Mouse (Mus musculus) stomach, embryonic 16.5 days (tissue): ENCODE measurements around the gene Pdhb. TPM values are rescaled to one million over a fixed set of nuclear protein-coding genes. Genes with fewer than 3 reads are reported as not detected.

Experiments used
- ATAC-seq: fragments of 200-750 bp; cut with Nextera tagmentation; 2 replicates; pipeline ENCODE4 v1.8.0; 2017; ENCODE audit warnings: moderate number of reproducible peaks, moderate TSS enrichment; ENCODE audit not compliant: insufficient read depth, low FRiP score
- H3K27ac ChIP-seq: fragments of 300-500 bp; sonication (generic); 2 replicates; pipeline ENCODE4 v1.5.1; 2014; ENCODE audit warnings: low read length
- H3K27me3 ChIP-seq: fragments of 300-500 bp; sonication (generic); 2 replicates; pipeline ENCODE4 v1.6.1; 2014; ENCODE audit warnings: low read length, control low read depth, mixed read lengths; ENCODE audit not compliant: control insufficient read depth, insufficient read depth
- H3K36me3 ChIP-seq: fragments of 300-500 bp; sonication (generic); 2 replicates; pipeline ENCODE4 v1.6.1; 2014; ENCODE audit warnings: low read length; ENCODE audit not compliant: control insufficient read depth, insufficient read depth
- H3K4me1 ChIP-seq: fragments of 300-500 bp; sonication (generic); 2 replicates; pipeline ENCODE4 v1.6.1; 2014; ENCODE audit warnings: low read length, control low read depth, mixed read lengths; ENCODE audit not compliant: control insufficient read depth, insufficient read depth
- H3K4me2 ChIP-seq: fragments of 300-500 bp; sonication (generic); 2 replicates; pipeline ENCODE4 v1.6.1; 2014; ENCODE audit warnings: low read depth, low read length, mixed read lengths
- H3K4me3 ChIP-seq: fragments of 300-500 bp; sonication (generic); replicated peaks from 2 replicates; pipeline ENCODE4 v1.5.1; 2014; ENCODE audit warnings: mild to moderate bottlenecking, low read length
- H3K9ac ChIP-seq: fragments of 300-500 bp; sonication (generic); 2 replicates; pipeline ENCODE4 v1.6.1; 2014; ENCODE audit warnings: low read length
- H3K9me3 ChIP-seq: fragments of 300-500 bp; sonication (generic); replicated peaks from 2 replicates; pipeline ENCODE4 v1.6.1; 2016; ENCODE audit warnings: low read length, control low read depth; ENCODE audit not compliant: control insufficient read depth
- WGBS: fragments of 180-500 bp; shearing (Covaris S2); extraction: QIAGEN DNeasy Blood & Tissue Kit; methylation state at CpG from one replicate; pipeline ENCODE4 v1.1.7; 2014; 5-methylcytosine and 5-hydroxymethylcytosine counted together
- polyA plus RNA-seq: library from polyadenylated mRNA; unstranded; fragments of >200 nt; fragmentation: Nextera tagmentation; extraction: Ambion mirVana; gene quantifications from 2 replicates; pipeline ENCODE4 v1.2.1, GENCODE M21; 2015

Pdhb gene
- polyA plus RNA-seq, 1 experiment from 2014 or later = 191 TPM

DNA sequence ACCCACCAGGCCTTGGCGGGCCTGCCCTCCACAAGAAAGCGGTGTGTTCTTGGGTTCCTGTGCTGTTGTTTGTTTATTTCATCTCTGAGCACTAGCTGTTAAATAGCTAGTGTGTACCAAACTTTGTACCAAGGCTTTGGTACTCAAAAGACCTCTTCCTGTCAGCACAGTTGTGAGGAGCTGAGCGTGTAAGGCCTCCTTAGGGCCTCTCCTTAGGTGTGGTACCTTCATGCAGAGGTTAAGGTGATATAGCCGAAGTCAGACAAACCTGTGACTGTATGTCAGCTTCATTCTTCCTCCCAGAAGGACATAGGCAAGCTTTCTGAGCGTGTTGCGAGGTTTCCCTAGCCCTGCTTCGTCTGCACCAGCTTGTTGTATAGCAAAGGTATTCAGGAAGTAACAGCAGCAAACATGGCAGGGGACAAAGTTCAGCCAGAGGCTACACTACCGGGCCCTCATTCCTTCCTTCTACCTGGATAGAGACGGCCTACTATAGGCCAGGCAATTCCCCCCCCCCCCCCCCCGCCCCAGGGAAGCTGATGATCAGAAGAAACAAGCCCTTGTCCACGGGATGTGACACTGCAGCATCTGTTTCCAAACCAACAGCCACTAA, 26.1 kb downstream of the Pdhb start:
- Histone ChIP-seq H3K27ac (peak overlapping the region; percentile 10; the same call in 1 of the 2 replicates), H3K9me3 (no peaks in the 10 kb centered on the region), H3K4me1 (no peaks in the 10 kb centered on the region), H3K36me3 (peaks cover 4% of the 10 kb centered on the region; the same call in 1 of the 2 replicates), H3K4me3 (no peak overlapping the region), H3K9ac (no peak overlapping the region), H3K4me2 (no peak overlapping the region), H3K27me3 (no peaks in the 10 kb centered on the region)
- peak; percentile 80; the same call in 1 of the 2 replicates for ATAC-seq
- WGBS = 77% methylated on average over 10 of the region's 11 CpGs

- Histone ChIP-seq H3K9ac (no peak overlapping the region), H3K4me1 (no peaks in the 10 kb centered on the region), H3K36me3 (peaks cover 4% of the 10 kb centered on the region; the same call in 1 of the 2 replicates), H3K27me3 (no peaks in the 10 kb centered on the region), H3K9me3 (no peaks in the 10 kb centered on the region), H3K4me2 (no peak overlapping the region), H3K27ac (0 out of 2 replicates have a peak overlapping the region, but pooled peaks have one; percentile 10), H3K4me3 (no peak overlapping the region)
- WGBS = 86% methylated on average over 13 of the region's 13 CpGs
- ATAC-seq = no peak
These were observed 26.9 kb downstream of the Pdhb start for GRCm38 (mm10) chr14:8145594-8146558.

- 84% methylated on average over 2 of the region's 2 CpGs for WGBS
- no peak overlapping the region for H3K4me3 ChIP-seq
- no peak overlapping the region for H3K27ac ChIP-seq
- no peaks in the 10 kb centered on the region; the same call in 1 of the 2 replicates for H3K36me3 ChIP-seq
- no peak overlapping the region for H3K4me2 ChIP-seq
- no peak overlapping the region for H3K9ac ChIP-seq
- H3K27me3 ChIP-seq = no peaks in the 10 kb centered on the region
- H3K4me1 ChIP-seq = no peaks in the 10 kb centered on the region
- no peak for ATAC-seq
- H3K9me3 ChIP-seq = no peaks in the 10 kb centered on the region
These were observed 31.7 kb downstream of the Pdhb start for GRCm38 (mm10) chr14:8141131-8141530.

- Histone ChIP-seq H3K27me3 (no peaks in the 10 kb centered on the region), H3K4me2 (no peak overlapping the region), H3K9me3 (no peaks in the 10 kb centered on the region), H3K4me1 (no peaks in the 10 kb centered on the region), H3K36me3 (no peaks in the 10 kb centered on the region; the same call in 1 of the 2 replicates), H3K27ac (no peak overlapping the region), H3K9ac (no peak overlapping the region), H3K4me3 (no peak overlapping the region)
- 80% methylated on average over 23 of the region's 23 CpGs for WGBS
- ATAC-seq = no peak
These were observed 32.8 kb downstream of the Pdhb start for GRCm38 (mm10) chr14:8139724-8140710.

- Histone ChIP-seq H3K9ac (no peak overlapping the region), H3K4me3 (no peak overlapping the region), H3K9me3 (no peaks in the 10 kb centered on the region), H3K27ac (no peak overlapping the region), H3K27me3 (no peaks in the 10 kb centered on the region), H3K4me1 (no peaks in the 10 kb centered on the region), H3K4me2 (no peak overlapping the region), H3K36me3 (no peaks in the 10 kb centered on the region; the same call in 1 of the 2 replicates)
- WGBS = 59% methylated on average over 3 of the region's 3 CpGs
- ATAC-seq = peak; percentile 40; the same call in 1 of the 2 replicates
These were observed 37.7 kb downstream of the Pdhb start for GRCm38 (mm10) chr14:8135130-8135529.

GRCm38 (mm10) chr14:8134234-8134633, 38.6 kb downstream of the Pdhb start:
- Histone ChIP-seq H3K36me3 (no peaks in the 10 kb centered on the region; the same call in 1 of the 2 replicates), H3K27ac (no peak overlapping the region), H3K4me3 (no peak overlapping the region), H3K4me1 (no peaks in the 10 kb centered on the region), H3K4me2 (no peak overlapping the region), H3K27me3 (no peaks in the 10 kb centered on the region), H3K9ac (no peak overlapping the region), H3K9me3 (no peaks in the 10 kb centered on the region)
- 73% methylated on average over 2 of the region's 2 CpGs for WGBS
- no peak for ATAC-seq

DNA sequence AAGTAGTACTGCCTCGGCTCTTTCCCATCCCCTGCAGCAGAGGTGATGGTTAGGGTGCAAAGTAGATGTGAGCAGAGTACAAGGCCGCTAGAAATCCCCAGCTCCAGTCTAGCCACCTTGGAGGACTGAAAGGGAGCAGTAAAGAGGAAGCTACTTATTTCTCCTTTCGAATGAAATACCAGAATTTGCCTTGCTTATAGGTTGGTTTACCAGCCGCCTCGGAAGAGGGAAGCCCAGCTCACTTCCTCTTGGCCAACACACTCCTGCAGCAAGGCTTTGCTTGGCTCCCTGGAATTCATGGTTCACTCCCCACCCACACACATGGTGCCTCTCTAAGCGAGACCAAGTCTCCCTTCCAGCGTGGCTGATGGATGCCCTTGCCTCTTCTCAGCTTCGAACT, 40.0 kb downstream of the Pdhb start:
- 80% methylated on average over 8 of the region's 8 CpGs for WGBS
- no peak for ATAC-seq

GRCm38 (mm10) chr14:8127971-8128370, 44.9 kb downstream of the Pdhb start:
- Histone ChIP-seq H3K27me3 (no peaks in the 10 kb centered on the region), H3K9ac (no peak overlapping the region), H3K4me2 (no peak overlapping the region), H3K27ac (no peak overlapping the region), H3K4me1 (no peaks in the 10 kb centered on the region), H3K36me3 (peaks cover 5% of the 10 kb centered on the region; the same call in 1 of the 2 replicates), H3K9me3 (no peaks in the 10 kb centered on the region), H3K4me3 (no peak overlapping the region)
- no peak for ATAC-seq
- WGBS = 64% methylated on average over 5 of the region's 5 CpGs

More for the DNA sequence above, 40.0 kb downstream of the Pdhb start:
- H3K4me2 ChIP-seq = no peak overlapping the region
- H3K27ac ChIP-seq = no peak overlapping the region
- H3K4me1 ChIP-seq = no peaks in the 10 kb centered on the region
- H3K4me3 ChIP-seq = no peak overlapping the region
- no peaks in the 10 kb centered on the region for H3K9me3 ChIP-seq
- H3K27me3 ChIP-seq = no peaks in the 10 kb centered on the region
- no peak overlapping the region for H3K9ac ChIP-seq
- H3K36me3 ChIP-seq = no peaks in the 10 kb centered on the region; the same call in 1 of the 2 replicates
